Mouse (Mus musculus) lung, adult 2 months (tissue): ENCODE results near the gene Rhod.

Source experiments
- CTCF ChIP-seq: fragments of 200-500 bp; IDR thresholded peaks from 2 replicates; pipeline ENCODE4 v1.5.1; 2011; ENCODE audit warnings: mild to moderate bottlenecking, low read length, control low read depth; ENCODE audit not compliant: insufficient read depth
- POLR2A ChIP-seq: fragments of 200-500 bp; IDR thresholded peaks from 2 replicates; pipeline ENCODE4 v1.6.1; 2011; ENCODE audit warnings: low read depth, mild to moderate bottlenecking, control low read depth, low read length, borderline replicate concordance; ENCODE audit errors: extremely low read depth

GRCm38 (mm10) chr19:4455071-4455800 lies 16.0 kb upstream of the Rhod start:
- TF ChIP-seq POLR2A, result no peak
- TF ChIP-seq CTCF, result no peak
